Mouse (Mus musculus): ENCODE measurements at regions not wholly inside any gene's neighbourhood (a gene's known extent, or its start where the extent isn't known, plus 50 kb on each side); places are given as distances from the start of the nearest gene placed in this dataset.

- ATAC-seq (ENCODE audit: poor library complexity, severe bottlenecking), result no peak
Measured at GRCm38 (mm10) chr17:72993134-72993533, 75.0 kb downstream of the Lbh start.

- ATAC-seq (ENCODE audit: poor library complexity, severe bottlenecking), result no peak
Measured at GRCm38 (mm10) chr17:72993626-72994025, 75.5 kb downstream of the Lbh start.

DNA sequence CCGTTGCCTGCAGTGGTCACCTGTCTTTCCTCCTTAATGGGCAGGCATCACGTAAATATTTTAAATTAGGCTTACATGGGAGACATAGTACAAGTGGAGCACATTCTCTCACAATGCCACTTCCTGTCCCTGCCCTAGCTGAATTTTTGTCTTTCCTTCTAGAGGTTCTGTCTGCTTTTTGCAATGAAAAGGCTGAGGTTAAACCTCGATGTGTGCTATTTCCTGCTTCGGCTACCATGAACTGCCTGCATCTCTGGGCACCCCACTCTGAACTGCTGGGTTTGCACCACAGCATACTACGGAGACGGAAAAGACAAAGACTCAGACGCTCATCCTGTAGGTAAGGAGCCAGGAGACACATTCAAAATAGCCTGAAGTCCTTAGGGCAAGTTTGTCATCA, 78.4 kb downstream of the Lbh start:
- peak; percentile 64 for ATAC-seq (ENCODE audit: poor library complexity, severe bottlenecking)

DNA sequence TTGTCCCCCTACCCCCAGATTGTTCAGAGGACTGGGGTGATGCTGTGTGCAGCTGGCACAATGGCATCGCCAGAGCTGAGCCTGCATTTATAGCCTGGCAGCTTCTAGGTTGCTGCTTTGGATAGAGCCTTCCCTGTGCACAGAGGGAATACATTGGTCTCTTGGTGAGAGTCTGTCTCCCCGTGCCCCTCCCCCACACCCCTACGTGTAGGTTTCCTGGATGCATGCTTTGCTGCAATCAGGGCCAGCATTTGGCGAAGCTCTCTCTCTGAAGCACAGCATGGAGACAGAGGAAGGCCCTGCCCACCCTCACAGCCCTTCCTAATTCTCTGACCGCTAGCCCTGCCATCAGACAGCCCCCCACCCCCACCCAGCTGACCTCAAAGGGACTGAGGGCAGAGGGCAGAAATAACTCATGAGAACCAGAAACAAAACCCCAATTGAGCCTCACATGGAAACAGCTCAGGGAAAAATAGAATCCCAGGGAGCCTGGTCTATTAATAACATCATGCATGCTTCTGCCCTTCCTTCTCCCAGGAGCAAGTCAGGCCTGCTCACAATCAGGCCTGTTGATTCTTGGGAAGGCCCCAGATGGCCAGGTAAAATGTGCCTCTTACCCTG, 79.3 kb downstream of the Lbh start:
- no peak for ATAC-seq (ENCODE audit: poor library complexity, severe bottlenecking)

GRCm38 (mm10) chr17:73005100-73005499, 87.0 kb downstream of the Lbh start:
- peak; percentile 53 for ATAC-seq (ENCODE audit: poor library complexity, severe bottlenecking)

- ATAC-seq (ENCODE audit: poor library complexity, severe bottlenecking), result peak; percentile 89
Measured at GRCm38 (mm10) chr17:73008901-73009300, 90.8 kb downstream of the Lbh start.

DNA sequence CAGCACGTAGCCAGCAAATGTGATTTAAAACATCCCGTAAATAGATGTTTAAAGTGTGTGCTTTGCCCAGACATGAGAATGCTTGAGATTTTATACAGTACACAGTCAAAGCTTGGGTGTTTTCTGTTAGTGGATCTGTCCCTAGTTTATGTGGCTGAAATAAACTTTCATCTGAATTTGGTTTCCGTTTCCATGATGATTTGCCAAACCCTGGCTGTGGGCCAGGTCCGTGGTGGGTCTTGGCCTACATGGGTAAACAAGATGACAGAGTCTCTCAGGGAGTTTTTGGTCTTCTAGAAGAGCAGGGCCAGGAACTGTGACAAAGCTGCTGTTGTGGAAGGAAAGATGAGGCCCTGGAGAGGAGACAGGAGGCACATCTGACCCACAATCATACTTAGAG, 91.9 kb downstream of the Lbh start:
- ATAC-seq (ENCODE audit: poor library complexity, severe bottlenecking), result no peak

DNA sequence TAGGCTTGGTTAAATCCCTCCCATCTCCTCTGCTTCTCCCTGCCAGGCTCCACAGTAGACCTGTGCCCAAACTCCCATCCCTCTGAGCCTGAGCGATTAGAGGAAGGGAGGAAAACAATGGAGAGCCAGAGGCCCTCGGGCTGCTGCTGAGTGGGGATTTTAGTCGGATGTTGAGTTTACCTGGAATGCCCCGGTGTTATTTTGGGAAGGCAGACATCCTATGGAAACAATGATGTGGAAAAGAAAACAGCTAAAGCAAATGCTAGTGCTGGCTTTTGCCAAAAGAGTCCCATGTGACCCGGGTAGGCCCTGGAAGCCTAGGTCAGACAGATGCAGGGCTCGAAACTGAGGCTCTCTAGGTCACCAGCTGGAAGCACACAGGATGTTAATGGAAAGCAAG, 94.3 kb downstream of the Lbh start:
- ATAC-seq (ENCODE audit: poor library complexity, severe bottlenecking), result no peak

DNA sequence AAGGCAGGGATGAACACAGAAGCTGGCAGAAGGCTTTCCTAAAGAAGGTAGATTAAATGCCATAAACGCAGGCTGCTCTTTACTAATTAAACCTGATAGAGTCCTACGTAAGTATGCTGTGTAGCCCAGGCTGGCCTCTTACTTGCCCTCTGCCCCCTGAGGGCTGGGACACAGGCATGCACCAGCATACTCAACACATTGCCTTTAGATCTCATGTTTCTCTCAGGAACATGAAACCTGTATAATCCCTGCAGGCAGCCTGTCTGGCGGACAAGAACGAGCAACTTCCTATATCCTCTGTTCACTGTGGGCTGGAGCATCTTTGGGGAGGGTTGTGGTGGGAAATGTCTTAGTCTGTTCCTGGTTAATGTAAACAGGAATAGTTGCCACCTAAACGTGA, 94.8 kb upstream of the Lclat1 start:
- ATAC-seq (ENCODE audit: poor library complexity, severe bottlenecking), result no peak

DNA sequence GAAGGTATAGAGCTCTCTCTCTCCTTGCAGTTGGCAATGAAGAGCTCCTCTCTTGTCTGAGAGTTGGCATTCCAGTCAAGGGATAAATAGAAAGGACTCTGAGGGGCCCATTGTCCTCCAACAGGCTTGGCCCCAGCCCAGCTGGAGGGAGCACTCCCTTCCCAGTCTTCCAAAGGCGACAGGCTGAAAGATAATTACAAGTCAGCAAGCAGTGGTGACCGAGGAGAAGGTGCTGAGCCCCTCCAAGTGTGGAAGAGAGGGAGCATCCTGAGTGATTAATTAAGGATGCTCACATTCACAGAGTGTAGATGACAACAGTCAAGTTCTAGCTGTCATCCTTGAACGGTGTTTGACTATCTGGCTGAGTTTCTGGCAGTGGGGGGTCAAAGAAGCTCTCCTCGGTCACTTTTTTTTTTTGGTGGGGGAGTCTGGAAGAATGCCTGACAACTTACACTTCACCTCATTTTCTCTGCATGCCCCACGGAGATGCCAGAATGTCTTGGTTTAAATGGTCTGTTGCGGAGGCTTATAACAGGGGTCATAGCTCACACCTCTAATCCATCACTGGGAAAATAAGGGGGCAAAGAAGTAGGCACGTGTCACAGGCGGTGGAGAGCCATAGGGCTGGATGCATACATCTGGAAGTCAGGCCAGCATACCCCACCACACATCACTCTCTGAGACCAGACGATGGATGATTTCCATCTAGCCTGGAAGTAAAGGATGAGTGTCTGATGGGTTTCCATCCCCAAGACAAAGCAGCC, 93.5 kb upstream of the Lclat1 start:
- no peak for ATAC-seq (ENCODE audit: poor library complexity, severe bottlenecking)

GRCm38 (mm10) chr17:73017173-73017572, 90.6 kb upstream of the Lclat1 start:
- no peak for ATAC-seq (ENCODE audit: poor library complexity, severe bottlenecking)

DNA sequence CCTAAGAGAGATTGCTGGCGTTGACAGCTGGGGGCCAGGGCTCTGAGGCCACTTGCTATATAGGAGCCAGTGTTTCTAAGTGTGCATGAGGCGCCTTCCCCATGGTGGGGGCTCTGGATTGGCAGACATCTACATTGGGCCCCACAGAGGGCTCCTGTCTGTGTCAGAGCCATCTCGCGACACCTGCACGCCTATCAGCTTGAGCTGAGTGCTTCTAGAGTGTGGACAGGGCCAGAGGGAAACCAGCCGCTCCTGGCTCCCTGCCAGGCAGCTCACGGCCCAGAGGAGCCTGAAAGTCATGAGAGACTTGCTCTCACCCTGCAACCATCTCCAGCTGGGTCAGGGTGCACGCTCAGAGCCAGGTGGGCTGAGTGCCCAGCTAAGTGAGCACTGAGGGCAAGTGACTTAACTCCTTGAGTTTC, 85.1 kb upstream of the Lclat1 start:
- ATAC-seq (ENCODE audit: poor library complexity, severe bottlenecking), result no peak

DNA sequence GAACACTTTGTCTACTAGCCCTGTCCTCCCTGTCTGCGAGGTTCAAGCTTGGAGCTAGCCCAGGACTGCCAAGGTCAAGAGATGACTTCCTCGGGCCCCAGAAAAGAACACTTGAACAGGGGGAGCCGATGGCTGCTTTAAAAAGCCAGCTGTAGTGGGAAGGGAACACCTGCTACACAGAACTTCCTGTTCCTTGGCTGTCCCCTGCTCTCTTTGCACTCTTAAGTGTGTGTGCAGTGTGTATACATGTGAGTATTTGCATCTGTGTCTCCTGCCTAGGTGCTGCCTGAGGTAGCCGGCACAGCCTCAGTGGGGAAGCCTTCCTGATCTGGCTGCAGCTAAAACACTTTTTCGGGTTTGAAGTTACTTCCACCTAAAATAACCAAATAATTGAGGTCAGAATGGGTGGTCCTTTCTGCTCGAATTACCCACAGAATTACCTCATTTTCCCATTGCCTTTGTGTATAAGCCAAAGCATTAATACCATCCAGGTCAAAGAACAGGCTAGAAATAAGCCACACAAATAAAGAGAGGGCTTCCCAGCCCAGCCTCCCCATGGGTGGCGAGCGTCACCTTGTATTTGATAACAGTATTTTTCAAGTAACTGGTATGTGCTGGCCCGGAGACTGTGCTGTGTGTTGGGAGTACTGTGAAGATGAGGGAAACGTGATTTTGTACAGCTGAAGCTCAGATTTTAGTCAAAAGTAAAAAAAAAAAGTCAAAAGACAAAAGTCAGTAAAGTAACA, 84.2 kb upstream of the Lclat1 start:
- no peak for ATAC-seq (ENCODE audit: poor library complexity, severe bottlenecking)

DNA sequence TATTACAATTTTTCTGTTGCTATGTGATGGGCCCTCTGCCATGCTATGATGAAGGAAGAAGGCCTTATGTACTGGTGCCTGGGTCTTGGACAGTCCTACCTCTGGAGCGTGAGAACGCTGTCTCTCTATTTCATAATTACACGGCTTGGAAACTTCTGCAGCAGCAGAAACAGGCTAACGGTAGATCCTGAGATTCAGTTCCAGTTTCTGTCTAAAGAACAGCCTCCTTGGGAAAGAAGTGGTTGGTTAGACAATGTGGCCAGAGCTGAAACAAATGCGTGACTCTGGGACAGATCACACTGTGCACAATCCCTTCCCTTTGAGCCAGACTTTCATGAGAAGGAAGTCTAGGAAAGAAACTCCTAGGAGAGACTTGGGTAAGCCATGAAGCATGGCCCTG, 80.7 kb upstream of the Lclat1 start:
- ATAC-seq (ENCODE audit: poor library complexity, severe bottlenecking), result peak; percentile 79

GRCm38 (mm10) chr17:73031796-73032195, 76.0 kb upstream of the Lclat1 start:
- no peak for ATAC-seq (ENCODE audit: poor library complexity, severe bottlenecking)

DNA sequence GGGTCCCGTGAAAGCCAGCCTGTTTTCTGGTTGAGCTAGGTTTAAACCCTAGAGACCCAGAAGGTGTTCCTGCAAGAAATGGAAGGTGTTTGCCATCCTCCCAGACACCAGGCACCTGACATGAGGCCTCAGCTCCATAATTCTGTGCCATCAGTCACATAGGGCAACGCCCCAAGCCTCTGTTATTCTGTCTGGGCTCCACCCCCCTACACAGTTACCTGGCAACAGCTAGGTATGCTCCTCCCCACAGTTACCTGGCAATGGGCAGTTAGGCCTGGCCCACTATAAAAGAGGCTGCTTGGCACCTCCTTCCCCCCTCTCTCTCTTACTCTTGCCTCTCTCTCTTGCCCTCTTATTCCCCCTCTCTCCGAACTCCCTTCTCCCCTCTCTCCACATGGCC, 75.5 kb upstream of the Lclat1 start:
- no peak for ATAC-seq (ENCODE audit: poor library complexity, severe bottlenecking)

DNA sequence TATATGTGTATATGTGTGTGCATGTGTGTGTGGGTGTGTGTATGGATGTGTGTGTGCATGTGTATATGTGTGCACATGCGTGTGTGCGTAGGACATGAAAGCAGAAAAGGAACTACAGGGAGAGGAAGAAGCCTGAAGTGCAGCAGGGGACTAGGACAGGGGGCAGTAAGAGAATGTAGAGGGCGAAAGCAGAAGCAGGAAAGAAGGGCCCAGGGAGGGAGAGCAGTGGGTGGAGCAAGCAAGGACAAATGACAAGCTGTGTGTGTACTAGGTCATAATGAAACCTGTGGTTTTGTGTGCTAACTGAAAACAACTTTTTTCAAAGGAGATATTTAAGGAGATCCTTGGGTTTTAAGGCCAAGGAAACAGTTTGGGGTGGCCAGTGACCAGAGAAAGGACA, 73.4 kb upstream of the Lclat1 start:
- ATAC-seq (ENCODE audit: poor library complexity, severe bottlenecking), result peak; percentile 95

- ATAC-seq (ENCODE audit: poor library complexity, severe bottlenecking), result no peak
Measured at GRCm38 (mm10) chr17:73034981-73035481, 72.8 kb upstream of the Lclat1 start.

DNA sequence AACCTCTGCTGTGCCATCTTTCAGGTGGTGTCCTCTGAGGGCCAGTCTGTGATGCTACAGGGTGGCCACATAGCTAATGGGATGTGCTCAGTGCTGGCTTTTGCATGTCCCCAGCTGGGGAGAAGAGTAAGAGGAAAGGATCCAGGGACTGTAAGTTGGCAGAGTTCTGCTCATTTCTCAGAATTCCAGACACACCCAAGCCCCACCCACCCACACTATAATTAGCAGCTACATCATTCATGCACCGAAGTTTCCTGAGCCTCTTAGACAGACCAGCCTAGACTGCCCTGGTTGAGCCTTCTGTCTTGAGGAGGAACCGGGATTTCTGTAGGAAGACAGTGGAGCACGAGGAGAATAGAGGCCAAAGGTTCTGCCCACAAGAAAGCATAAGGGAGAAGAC, 70.9 kb upstream of the Lclat1 start:
- ATAC-seq (ENCODE audit: poor library complexity, severe bottlenecking), result no peak

GRCm38 (mm10) chr17:73038586-73038985, 69.2 kb upstream of the Lclat1 start:
- no peak for ATAC-seq (ENCODE audit: poor library complexity, severe bottlenecking)

DNA sequence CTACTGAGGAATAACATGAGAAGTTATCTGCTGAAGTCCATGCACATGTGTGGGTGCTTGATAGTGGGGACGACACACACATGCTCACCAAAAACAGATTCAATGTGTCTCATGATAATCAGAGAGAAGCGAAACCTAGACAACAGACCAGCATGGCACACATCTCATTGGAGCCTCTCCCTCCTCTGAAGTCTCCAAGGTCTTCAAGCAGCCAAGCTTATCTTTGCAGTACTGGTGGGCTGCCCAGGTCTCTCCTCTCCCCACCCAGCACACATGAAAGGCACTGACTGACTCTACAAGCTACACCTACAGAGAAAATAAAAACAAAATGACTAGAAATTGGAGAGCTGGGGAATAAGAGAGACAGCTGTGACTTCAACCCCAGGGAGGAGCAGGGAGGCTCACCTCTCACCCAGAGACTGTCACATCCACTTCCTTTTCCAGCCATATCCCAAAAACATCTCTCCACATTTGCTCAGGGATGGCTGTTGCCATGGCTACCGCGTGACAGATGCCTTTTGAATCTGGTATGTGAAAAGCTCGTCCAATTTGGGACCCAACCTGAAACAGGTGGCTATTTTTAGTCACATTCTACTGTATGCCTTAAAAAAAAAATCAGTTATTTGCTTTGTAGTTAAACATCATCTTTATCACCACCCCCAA, 62.7 kb upstream of the Lclat1 start:
- ATAC-seq (ENCODE audit: poor library complexity, severe bottlenecking), result no peak
